Mouse (Mus musculus) limb, embryonic 13.5 days (tissue): ENCODE measurements around the gene Ywhae. TPM values are rescaled to one million over a fixed set of nuclear protein-coding genes. Genes with fewer than 3 reads are reported as not detected.
A peak's percentile ranks its signal among the peaks of the same experiment; 100 is the strongest.

Source experiments
- ATAC-seq: fragments of 200-750 bp; cut with Nextera tagmentation; 2 replicates; pipeline ENCODE4 v1.8.0; 2017; ENCODE audit warnings: low read depth, moderate number of reproducible peaks, moderate TSS enrichment; ENCODE audit not compliant: low FRiP score
- H3K27ac ChIP-seq: fragments of 300-500 bp; sonication (generic); 2 replicates; pipeline ENCODE4 v1.5.1; 2015; ENCODE audit warnings: inconsistent platforms, mild to moderate bottlenecking, moderate library complexity
- H3K27me3 ChIP-seq: fragments of 300-500 bp; sonication (generic); 2 replicates; pipeline ENCODE4 v1.6.1; 2015; ENCODE audit warnings: mild to moderate bottlenecking, inconsistent platforms
- H3K36me3 ChIP-seq: fragments of 300-500 bp; sonication (generic); 2 replicates; pipeline ENCODE4 v1.6.1; 2015; ENCODE audit warnings: inconsistent platforms, mild to moderate bottlenecking, moderate library complexity
- H3K4me1 ChIP-seq: fragments of 300-500 bp; sonication (generic); 2 replicates; pipeline ENCODE4 v1.6.1; 2015; ENCODE audit warnings: inconsistent platforms
- H3K4me2 ChIP-seq: fragments of 300-500 bp; sonication (generic); replicated peaks from 2 replicates; pipeline ENCODE4 v1.6.1; 2015; ENCODE audit warnings: inconsistent platforms, mild to moderate bottlenecking, moderate library complexity
- H3K4me3 ChIP-seq: fragments of 300-500 bp; sonication (generic); 2 replicates; pipeline ENCODE4 v1.5.1; 2015; ENCODE audit warnings: moderate library complexity, mild to moderate bottlenecking, inconsistent platforms
- H3K9ac ChIP-seq: fragments of 300-500 bp; sonication (generic); 2 replicates; pipeline ENCODE4 v1.6.1; 2015; ENCODE audit warnings: mild to moderate bottlenecking, inconsistent platforms
- H3K9me3 ChIP-seq: fragments of 300-500 bp; sonication (generic); 2 replicates; pipeline ENCODE4 v1.6.1; 2016; ENCODE audit warnings: inconsistent platforms
- whole genome bisulfite sequencing: fragments of 180-500 bp; shearing (Covaris S2); methylation state at CpG from one replicate; pipeline ENCODE4 v1.1.7; 2015; 5-methylcytosine and 5-hydroxymethylcytosine counted together
- polyA plus RNA-seq: library from polyadenylated mRNA; unstranded; fragments of >200 nt; fragmentation: Nextera tagmentation; extraction: Ambion mirVana; gene quantifications from 2 replicates; pipeline ENCODE4 v1.2.1, GENCODE M21; 2015

Gene Ywhae
- polyA plus RNA-seq, 1 experiment from 2014 or later, result 928 TPM

DNA sequence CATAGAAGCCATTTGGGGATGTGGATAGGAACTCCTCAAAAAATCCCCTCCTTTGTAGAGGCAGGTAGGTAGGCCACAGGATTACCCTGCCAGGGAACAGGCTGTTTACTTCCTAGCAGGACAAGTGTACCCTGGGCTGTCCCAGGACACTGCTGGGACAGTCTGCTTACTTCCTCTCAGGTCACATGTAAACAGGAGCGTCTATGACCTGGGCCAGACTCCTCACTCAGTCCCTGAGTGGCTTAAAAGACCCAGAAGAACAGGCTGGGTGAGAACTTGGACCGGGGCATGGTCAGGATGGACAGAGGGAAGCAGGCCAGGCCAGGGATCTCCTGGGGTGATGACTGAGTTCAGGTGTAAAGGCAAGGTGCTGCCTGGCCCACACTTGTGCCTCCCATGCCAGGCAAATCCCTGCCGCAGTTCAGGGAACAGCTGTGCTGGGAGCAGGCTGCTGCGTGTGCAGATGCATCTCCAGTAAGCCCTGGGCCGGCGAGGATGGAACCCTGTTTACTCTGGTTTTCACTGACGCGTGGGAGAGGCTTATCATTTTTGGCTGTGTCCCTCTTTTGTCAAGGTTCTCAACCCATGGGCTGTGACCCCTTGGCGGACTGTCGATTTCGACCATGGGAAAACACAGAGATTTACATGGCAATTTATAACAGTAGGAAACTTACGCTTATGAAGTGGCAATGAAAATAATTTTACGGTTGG lies 64.0 kb downstream of the Ywhae start:
- H3K4me3 ChIP-seq, result peak overlapping the region; percentile 55
- H3K4me2 ChIP-seq, result peak overlapping the region; percentile 74
- 68% methylated on average over 13 of the region's 13 CpGs for WGBS
- peaks cover 84% of the 10 kb centered on the region for H3K27me3 ChIP-seq
- ATAC-seq, result no peak
- 0 out of 2 replicates have a peak, but pooled peaks cover 9% of the 10 kb centered on the region for H3K4me1 ChIP-seq
- no peak overlapping the region for H3K9ac ChIP-seq
- H3K27ac ChIP-seq, result no peak overlapping the region
- H3K36me3 ChIP-seq, result no peaks in the 10 kb centered on the region
- no peaks in the 10 kb centered on the region for H3K9me3 ChIP-seq

DNA sequence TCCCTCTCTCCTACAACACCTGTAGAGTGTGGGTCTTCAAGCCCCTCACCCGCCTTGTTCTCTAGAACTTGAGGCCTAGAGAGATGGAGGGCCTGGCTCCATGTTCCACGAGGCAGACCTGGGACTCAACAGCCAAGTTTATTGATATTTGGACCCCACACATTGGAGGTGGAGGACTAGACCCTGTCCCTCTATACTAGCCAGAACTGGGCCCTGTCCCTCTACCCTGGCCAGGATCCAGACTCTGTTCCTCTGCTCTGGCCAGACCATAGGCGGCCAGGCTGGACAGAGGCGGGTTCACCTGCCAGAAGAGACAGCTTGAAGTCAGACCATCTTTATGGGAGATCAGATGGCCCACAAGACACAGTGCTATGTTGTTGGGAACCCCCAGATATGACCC lies 68.7 kb downstream of the Ywhae start:
- 81% methylated on average over 4 of the region's 4 CpGs for WGBS
- no peak for ATAC-seq
- Histone ChIP-seq H3K9me3 (no peaks in the 10 kb centered on the region), H3K27ac (no peak overlapping the region), H3K4me1 (no peaks in the 10 kb centered on the region), H3K4me3 (no peak overlapping the region), H3K36me3 (no peaks in the 10 kb centered on the region), H3K4me2 (no peak overlapping the region), H3K27me3 (peaks cover 37% of the 10 kb centered on the region), H3K9ac (no peak overlapping the region)

DNA sequence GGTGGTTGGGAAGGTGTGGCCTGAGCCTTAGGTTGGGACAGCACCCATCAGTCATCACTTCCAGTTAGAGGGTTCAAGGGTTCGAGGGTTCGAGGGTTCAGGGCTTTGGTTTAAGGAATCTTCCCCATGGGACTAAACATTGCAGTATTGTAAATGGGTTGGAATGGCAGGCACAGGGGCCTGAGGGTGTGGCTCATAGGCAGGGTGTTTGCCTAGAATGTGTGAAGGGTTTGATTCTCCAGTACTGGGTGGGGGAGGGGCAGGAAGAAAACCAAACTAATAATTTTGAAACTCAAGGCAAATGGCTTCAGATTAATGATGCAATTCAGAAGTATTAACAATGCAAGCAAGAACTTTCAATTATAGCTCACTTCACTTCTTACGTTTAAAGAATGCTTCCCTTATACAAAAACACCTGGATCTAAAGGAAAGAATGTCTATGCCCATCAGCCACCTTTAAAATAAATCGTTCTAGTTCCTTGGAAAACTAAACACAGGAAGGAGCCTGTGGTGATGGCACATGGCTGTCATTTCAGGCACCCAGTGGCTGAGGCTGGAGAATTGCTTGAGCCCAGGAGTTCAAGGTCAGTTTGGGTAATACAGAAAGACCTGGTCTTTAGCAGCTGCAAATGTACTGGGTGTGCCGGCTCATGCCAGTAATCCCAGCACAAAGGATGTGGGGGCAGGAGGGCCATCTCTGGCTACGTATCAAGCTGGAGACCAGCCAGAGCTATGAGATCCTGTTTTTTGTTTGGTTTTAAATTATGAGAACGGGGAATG lies 69.3 kb downstream of the Ywhae start:
- Histone ChIP-seq H3K9ac (no peak overlapping the region), H3K4me2 (no peak overlapping the region), H3K27me3 (peaks cover 31% of the 10 kb centered on the region), H3K36me3 (no peaks in the 10 kb centered on the region), H3K27ac (no peak overlapping the region), H3K4me1 (no peaks in the 10 kb centered on the region), H3K9me3 (no peaks in the 10 kb centered on the region), H3K4me3 (no peak overlapping the region)
- ATAC-seq, result no peak
- WGBS, result 80% methylated on average over 7 of the region's 7 CpGs

DNA sequence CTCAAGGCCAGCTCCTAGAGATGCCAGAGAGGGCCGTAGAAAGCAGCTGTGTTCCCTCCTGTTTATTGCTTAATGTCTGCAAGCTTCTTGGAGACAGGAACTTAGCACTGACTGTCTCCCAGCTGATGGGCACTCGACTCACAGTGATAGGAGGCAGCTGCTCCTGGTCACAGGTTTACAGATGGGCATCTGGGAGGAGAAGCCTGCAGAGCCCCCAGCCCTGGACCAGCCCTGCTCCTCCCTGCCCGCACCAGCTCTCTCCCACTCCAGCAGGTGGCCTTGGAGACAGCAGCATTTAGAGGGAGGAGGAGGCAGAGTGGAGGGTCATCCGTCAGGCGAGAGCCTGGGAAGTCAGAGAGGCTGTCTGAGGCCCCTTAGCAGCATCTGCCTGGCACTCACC lies 74.8 kb downstream of the Ywhae start:
- Histone ChIP-seq H3K4me2 (no peak overlapping the region), H3K9me3 (no peaks in the 10 kb centered on the region), H3K4me1 (peaks cover 5% of the 10 kb centered on the region), H3K27me3 (no peaks in the 10 kb centered on the region), H3K9ac (no peak overlapping the region), H3K27ac (no peak overlapping the region), H3K36me3 (no peaks in the 10 kb centered on the region), H3K4me3 (no peak overlapping the region)
- no peak for ATAC-seq
- 31% methylated on average over 5 of the region's 5 CpGs for WGBS

DNA sequence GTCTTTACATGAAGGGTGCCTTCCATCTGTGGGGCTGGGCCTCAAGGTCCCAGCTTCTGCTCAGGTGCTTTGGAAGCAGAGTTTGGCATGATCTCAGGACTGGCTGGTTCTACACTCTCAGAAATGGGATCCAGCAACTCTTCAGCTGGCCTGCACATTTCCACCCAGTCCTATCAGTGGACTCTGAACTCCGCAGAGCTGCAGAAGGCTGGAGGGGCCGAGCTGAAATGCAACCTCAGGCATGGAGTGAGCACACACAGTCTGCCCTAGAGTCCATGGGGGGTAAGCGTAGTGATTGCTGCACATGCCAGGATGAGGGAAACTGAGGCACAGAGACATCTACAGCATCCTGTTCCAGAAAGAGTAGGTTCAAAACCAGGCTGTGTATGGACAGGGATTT lies 77.9 kb downstream of the Ywhae start:
- Histone ChIP-seq H3K27me3 (no peaks in the 10 kb centered on the region), H3K4me2 (no peak overlapping the region), H3K4me3 (no peak overlapping the region), H3K4me1 (peaks cover 19% of the 10 kb centered on the region), H3K9ac (no peak overlapping the region), H3K36me3 (no peaks in the 10 kb centered on the region), H3K9me3 (no peaks in the 10 kb centered on the region), H3K27ac (no peak overlapping the region)
- no peak for ATAC-seq
- WGBS, result 85% methylated on average over 3 of the region's 3 CpGs

DNA sequence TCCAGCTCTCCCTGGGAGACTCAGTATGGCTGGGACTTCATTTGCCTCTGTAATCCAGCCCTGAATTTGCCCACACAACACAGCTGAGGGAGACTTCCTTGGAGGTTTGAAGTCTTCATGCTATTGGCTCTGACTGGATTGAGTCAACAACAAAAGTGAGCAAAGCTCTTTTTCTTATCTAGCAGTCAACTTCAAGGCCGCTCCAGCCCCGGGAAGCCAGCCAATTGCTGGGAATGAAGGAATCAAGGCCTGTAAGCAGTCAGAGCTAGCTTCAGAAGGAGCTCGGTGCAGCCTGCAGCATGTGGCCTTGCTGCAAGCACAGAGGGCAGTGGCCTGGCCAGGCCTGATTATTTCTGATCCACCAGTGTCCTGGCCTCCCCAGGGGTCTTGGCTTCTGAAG lies 79.2 kb downstream of the Ywhae start:
- Histone ChIP-seq H3K4me1 (peaks cover 20% of the 10 kb centered on the region), H3K27ac (peak overlapping the region; percentile 69; the same call in 1 of the 2 replicates), H3K9me3 (no peaks in the 10 kb centered on the region), H3K4me2 (no peak overlapping the region), H3K27me3 (no peaks in the 10 kb centered on the region), H3K4me3 (no peak overlapping the region), H3K36me3 (no peaks in the 10 kb centered on the region), H3K9ac (0 out of 2 replicates have a peak overlapping the region, but pooled peaks have one; percentile 9)
- ATAC-seq, result peak; percentile 44; the same call in 1 of the 2 replicates
- whole genome bisulfite sequencing, result 31% methylated on average over 3 of the region's 3 CpGs

DNA sequence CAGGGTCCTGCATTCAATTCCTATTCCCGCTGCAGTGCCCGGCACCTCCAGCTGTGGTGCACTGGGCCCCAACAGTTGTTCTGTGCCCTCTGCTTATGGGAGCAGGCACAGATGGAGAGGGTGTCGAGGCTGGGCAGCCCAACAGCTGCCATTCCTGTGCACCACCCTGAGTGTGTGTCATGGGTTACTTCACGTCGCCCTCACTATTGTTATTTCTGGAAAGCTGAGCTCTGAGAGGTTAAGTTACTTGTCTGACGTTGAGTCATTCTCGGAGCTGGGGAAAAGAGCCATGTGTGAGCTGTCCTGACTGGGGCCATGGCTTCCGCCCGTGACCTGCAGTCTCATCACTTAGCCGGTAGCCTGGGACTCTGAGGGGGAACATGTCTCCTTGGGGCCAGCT lies 80.4 kb downstream of the Ywhae start:
- Histone ChIP-seq H3K9me3 (no peaks in the 10 kb centered on the region), H3K27me3 (no peaks in the 10 kb centered on the region), H3K4me1 (peaks cover 32% of the 10 kb centered on the region), H3K36me3 (no peaks in the 10 kb centered on the region), H3K27ac (0 out of 2 replicates have a peak overlapping the region, but pooled peaks have one; percentile 39), H3K4me2 (no peak overlapping the region), H3K4me3 (no peak overlapping the region), H3K9ac (no peak overlapping the region)
- WGBS, result 61% methylated on average over 10 of the region's 10 CpGs
- no peak for ATAC-seq

Other genes with a start within 250 kb of the Ywhae start
- 60.8 and 63.0 TPM in 2 replicates for gene Prpf8, start 246.1 kb upstream of the Ywhae start, polyA plus RNA-seq
- 0.34 and 0.66 TPM in 2 replicates for gene Rilp, start 222.8 kb upstream of the Ywhae start, polyA plus RNA-seq
- 6.0 and 6.6 TPM in 2 replicates for gene Scarf1, start 219.3 kb upstream of the Ywhae start, polyA plus RNA-seq
- 4.8 TPM in 2 replicates for gene Slc43a2, start 201.2 kb upstream of the Ywhae start, polyA plus RNA-seq
- gene Pitpna, start 144.8 kb upstream of the Ywhae start, polyA plus RNA-seq, result 60.9 and 62.5 TPM in 2 replicates
- gene Inpp5k, start 101.9 kb upstream of the Ywhae start, polyA plus RNA-seq, result 21.1 and 22.0 TPM in 2 replicates
- 34.2 and 38.0 TPM in 2 replicates for gene Myo1c, start 82.4 kb upstream of the Ywhae start, polyA plus RNA-seq
- 126 and 128 TPM in 2 replicates for gene Crk, start 53.6 kb upstream of the Ywhae start, polyA plus RNA-seq
- gene Doc2b, start 63.2 kb downstream of the Ywhae start, polyA plus RNA-seq, result 1.0 and 1.3 TPM in 2 replicates
- gene Rph3al, start 205.6 kb downstream of the Ywhae start, polyA plus RNA-seq, result 2.5 and 2.6 TPM in 2 replicates